In the genomic region with DNA sequence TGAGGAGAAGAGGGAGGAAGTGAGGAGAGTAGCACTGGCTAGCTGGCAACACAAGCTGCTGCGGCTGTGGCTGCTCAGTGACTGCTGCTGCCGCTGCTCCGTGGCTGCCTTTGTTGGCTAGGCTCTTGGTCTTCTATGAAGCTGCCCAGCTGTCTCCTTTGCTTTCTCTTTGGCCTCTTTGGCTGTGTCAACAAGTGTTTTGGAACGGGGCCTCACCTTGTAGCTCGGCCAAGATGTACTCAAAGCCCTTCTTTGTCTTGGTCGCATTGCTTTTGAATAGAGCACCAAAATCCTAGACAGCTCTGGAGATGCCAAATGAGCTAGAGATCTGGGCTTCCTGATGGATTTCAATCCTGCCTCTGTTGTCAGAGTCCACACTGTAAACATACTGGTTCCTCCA, we compare ENCODE assay signal across 10 mouse cellular contexts. TPM values are rescaled to one million over a fixed set of nuclear protein-coding genes. Genes with fewer than 3 reads are reported as not detected.
A peak's percentile ranks its signal among the peaks of the same experiment; 100 is the strongest.
DNase-seq lines count a peak whose midpoint lies in the region; ATAC-seq and TF ChIP-seq lines count a peak whose summit lies in the region.
"Had no signal": no experiment of that assay in that cellular context is flagged by ENCODE, and none has a peak within 500 bp of the region (broad histone marks: within the 10 kb centered on the region; RNA-seq: fewer than 3 reads in every experiment).

No protein-coding gene starts in this region.

- no peak for TF ChIP-seq EP300 in liver, postnatal 0 days (IDR thresholded peaks at IDR 0.05; ENCODE audit: low read depth)

- 0 out of 2 replicates have a peak, but pooled peaks cover 8% of the 10 kb centered on the region for H3K4me1 ChIP-seq in forebrain, embryonic 13.5 days
- H3K4me1 ChIP-seq in forebrain, embryonic 12.5 days, result no peaks in the 10 kb centered on the region
- no peaks in the 10 kb centered on the region for H3K4me1 ChIP-seq in liver, postnatal 0 days (ENCODE audit: insufficient read depth)

- H3K36me3 ChIP-seq in forebrain, embryonic 13.5 days (ENCODE audit: poor library complexity, severe bottlenecking), result no peaks in the 10 kb centered on the region
- H3K36me3 ChIP-seq in forebrain, embryonic 12.5 days (replicated peaks), result no peaks in the 10 kb centered on the region
- no peaks in the 10 kb centered on the region for H3K36me3 ChIP-seq in liver, postnatal 0 days (replicated peaks; ENCODE audit: insufficient read depth, low read length)

- no peak overlapping the region for H3K9ac ChIP-seq in forebrain, embryonic 13.5 days
- H3K9ac ChIP-seq in forebrain, embryonic 12.5 days, result no peak overlapping the region
- no peak overlapping the region for H3K9ac ChIP-seq in liver, postnatal 0 days (replicated peaks)

- no peaks in the 10 kb centered on the region for H3K27me3 ChIP-seq in forebrain, embryonic 13.5 days
- H3K27me3 ChIP-seq in forebrain, embryonic 12.5 days, result no peaks in the 10 kb centered on the region
- H3K27me3 ChIP-seq in liver, postnatal 0 days (ENCODE audit: insufficient read depth, low read length), result no peaks in the 10 kb centered on the region

- no peak overlapping the region for H3K4me3 ChIP-seq in forebrain, embryonic 13.5 days
- no peak overlapping the region for H3K4me3 ChIP-seq in forebrain, embryonic 12.5 days (replicated peaks)
- H3K4me3 ChIP-seq in liver, postnatal 0 days (ENCODE audit: low read depth, low read length), result no peak overlapping the region

- H3K27ac ChIP-seq in forebrain, embryonic 13.5 days, result no peak overlapping the region
- H3K27ac ChIP-seq in forebrain, embryonic 12.5 days, result no peak overlapping the region
- H3K27ac ChIP-seq in liver, postnatal 0 days (ENCODE audit: low read depth), result no peak overlapping the region

- no peaks in the 10 kb centered on the region for H3K9me3 ChIP-seq in forebrain, embryonic 13.5 days (replicated peaks)
- H3K9me3 ChIP-seq in forebrain, embryonic 12.5 days, result no peaks in the 10 kb centered on the region
- H3K9me3 ChIP-seq in liver, postnatal 0 days (ENCODE audit: low read length), result no peaks in the 10 kb centered on the region

- DNase-seq in heart, adult 9 months (ENCODE audit: low spot score in 2 of 2), result peak; percentile 62 to 73
- DNase-seq in left cerebral cortex, adult 9 months (ENCODE audit: low spot score in 2 of 2), result peak; percentile 37 to 82
- DNase-seq in right cerebral cortex, adult 18-20 months, result peak; percentile 66
- no peak for DNase-seq in liver, postnatal 0 days
- DNase-seq in B cell, adult 2 months, result no peak

- ATAC-seq in forebrain, embryonic 13.5 days, result peak; percentile 85
- ATAC-seq in forebrain, embryonic 12.5 days (ENCODE audit: low FRiP score), result no peak
- peak; percentile 74 for ATAC-seq in cerebellum, adult (ENCODE audit: insufficient number of reproducible peaks, low FRiP score, low TSS enrichment)
- no peak for ATAC-seq in liver, postnatal 0 days

- TF ChIP-seq CTCF in liver, postnatal 0 days (IDR thresholded peaks at IDR 0.05; ENCODE audit: low read depth), result no peak

- WGBS in forebrain, embryonic 13.5 days, result 70% methylated on average over 6 of the region's 6 CpGs
- 62% methylated on average over 6 of the region's 6 CpGs for WGBS in forebrain, embryonic 12.5 days
- WGBS in liver, postnatal 0 days (ENCODE audit: insufficient replicate concordance), result 59% methylated on average over 6 of the region's 6 CpGs

- no peak overlapping the region; the same call in 1 of the 2 replicates for H3K4me2 ChIP-seq in forebrain, embryonic 13.5 days
- no peak overlapping the region for H3K4me2 ChIP-seq in forebrain, embryonic 12.5 days
- no peak overlapping the region for H3K4me2 ChIP-seq in liver, postnatal 0 days (ENCODE audit: low read depth, low read length)

RNA-seq across cellular contexts. Expression of gene Lpcat4, which starts 29.1 kb away (rescaled TPM):
- 9.7 and 10.6 TPM in 2 replicates for polyA plus RNA-seq in forebrain, embryonic 13.5 days (2015; fragmentation: Nextera tagmentation; extraction: Ambion mirVana)
- 8.2 and 13.6 TPM in 2 replicates for polyA plus RNA-seq in forebrain, embryonic 12.5 days (2016; fragmentation: Nextera tagmentation; extraction: Ambion mirVana)
- polyA plus RNA-seq in liver, postnatal 0 days (2015; fragmentation: Nextera tagmentation; extraction: Ambion mirVana), result 1.6 and 1.7 TPM in 2 replicates

RNA-seq across cellular contexts. Expression of gene Nutm1, which starts 48.9 kb away (rescaled TPM):
- polyA plus RNA-seq in forebrain, embryonic 13.5 days (2015; fragmentation: Nextera tagmentation; extraction: Ambion mirVana), result not detected in 2 replicates
- polyA plus RNA-seq in forebrain, embryonic 12.5 days (2016; fragmentation: Nextera tagmentation; extraction: Ambion mirVana), result not detected in 2 replicates
- 0.02 TPM in 1 of 2 replicates, not detected in the other for polyA plus RNA-seq in liver, postnatal 0 days (2015; fragmentation: Nextera tagmentation; extraction: Ambion mirVana)
- polyA plus RNA-seq: large intestine, adult 2 months had no signal

RNA-seq across cellular contexts. Expression of gene Nop10, which starts 51.6 kb away (rescaled TPM):
- polyA plus RNA-seq in forebrain, embryonic 13.5 days (2015; fragmentation: Nextera tagmentation; extraction: Ambion mirVana), result 180 and 196 TPM in 2 replicates
- 152 and 157 TPM in 2 replicates for polyA plus RNA-seq in forebrain, embryonic 12.5 days (2016; fragmentation: Nextera tagmentation; extraction: Ambion mirVana)
- 129 TPM in 2 replicates for polyA plus RNA-seq in liver, postnatal 0 days (2015; fragmentation: Nextera tagmentation; extraction: Ambion mirVana)

RNA-seq across cellular contexts. Expression of gene Slc12a6, which starts 55.5 kb away (rescaled TPM):
- polyA plus RNA-seq in forebrain, embryonic 13.5 days (2015; fragmentation: Nextera tagmentation; extraction: Ambion mirVana), result 11.8 and 14.7 TPM in 2 replicates
- polyA plus RNA-seq in forebrain, embryonic 12.5 days (2016; fragmentation: Nextera tagmentation; extraction: Ambion mirVana), result 17.2 and 17.6 TPM in 2 replicates
- polyA plus RNA-seq in liver, postnatal 0 days (2015; fragmentation: Nextera tagmentation; extraction: Ambion mirVana), result 3.7 and 4.1 TPM in 2 replicates

RNA-seq across cellular contexts. Expression of gene Gm21985, which starts 56.0 kb away (rescaled TPM):
- polyA plus RNA-seq in forebrain, embryonic 13.5 days (2015; fragmentation: Nextera tagmentation; extraction: Ambion mirVana), result not detected in 2 replicates
- not detected in 2 replicates for polyA plus RNA-seq in forebrain, embryonic 12.5 days (2016; fragmentation: Nextera tagmentation; extraction: Ambion mirVana)
- polyA plus RNA-seq in liver, postnatal 0 days (2015; fragmentation: Nextera tagmentation; extraction: Ambion mirVana), result not detected in 2 replicates
- polyA plus RNA-seq: C2C12 had no signal

Comparison
In these comparisons a context has a peak if more than half of its experiments do, and no peak if none do; other contexts are left out.
1. ATAC-seq: peak in forebrain, embryonic 13.5 days (single experiment) and cerebellum, adult (single experiment); none in forebrain, embryonic 12.5 days (single experiment) and liver, postnatal 0 days (single experiment).
2. DNase-seq: peak in heart, adult 9 months (2 of 2), left cerebral cortex, adult 9 months (2 of 2) and right cerebral cortex, adult 18-20 months (single experiment); none in liver, postnatal 0 days (single experiment) and B cell, adult 2 months (0 of 2).